Mouse (Mus musculus): Measurements from ENCODE around the gene Lsm10. TPM values are rescaled to one million over a fixed set of nuclear protein-coding genes. Genes with fewer than 3 reads are reported as not detected.

Gene Lsm10
- total and polyA plus RNA-seq, 3 experiments, result 12.6 to 39.3 (median 37.9) TPM

DNA sequence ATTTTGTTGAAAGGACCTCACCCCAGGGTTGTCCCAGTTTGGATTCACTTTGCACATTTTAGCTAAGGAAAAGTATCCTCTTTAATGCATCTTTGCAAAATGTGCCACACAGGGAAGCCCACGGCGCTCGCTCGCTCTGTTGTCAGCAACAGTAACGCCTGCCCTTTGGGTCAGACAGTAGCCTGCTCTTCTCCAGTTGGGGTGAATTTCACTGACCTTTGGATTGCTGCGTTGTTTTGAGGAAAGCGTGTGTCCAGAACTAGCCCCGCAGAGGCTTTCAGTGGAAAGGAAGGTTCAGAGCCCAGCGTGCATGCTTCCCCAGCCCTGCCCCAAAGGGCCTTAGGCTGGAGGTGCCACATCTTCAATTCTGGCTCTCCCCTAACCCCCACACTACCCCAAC is 19.0 kb downstream of the Lsm10 start:
- no peak for ATAC-seq (ENCODE audit: extremely low read depth, insufficient number of reproducible peaks, low FRiP score, poor library complexity, severe bottlenecking)
- TF ChIP-seq CTCF (IDR thresholded peaks at IDR 0.05; ENCODE audit: low read depth, low read length) (no peak), TAL1 (conservative IDR thresholded peaks at IDR 0.05; ENCODE audit: low read depth, low read length) (no peak), GATA2 (IDR thresholded peaks at IDR 0.05; ENCODE audit: borderline replicate concordance, low read depth, low read length) (no peak), GATA1 (IDR thresholded peaks at IDR 0.05; ENCODE audit: borderline replicate concordance, low read length) (no peak)
- H3K4me3 ChIP-seq (ENCODE audit: low read depth, low read length), result no peak overlapping the region
- DNase-seq (ENCODE audit: low spot score), result no peak
- peaks cover 11% of the 10 kb centered on the region for H3K4me1 ChIP-seq (ENCODE audit: insufficient read depth, low read depth, low read length)
- H3K9me3 ChIP-seq (replicated peaks), result no peaks in the 10 kb centered on the region
- H3K36me3 ChIP-seq (replicated peaks), result peaks cover 77% of the 10 kb centered on the region
- no peaks in the 10 kb centered on the region for H3K27me3 ChIP-seq (ENCODE audit: insufficient read depth, low read length)

DNA sequence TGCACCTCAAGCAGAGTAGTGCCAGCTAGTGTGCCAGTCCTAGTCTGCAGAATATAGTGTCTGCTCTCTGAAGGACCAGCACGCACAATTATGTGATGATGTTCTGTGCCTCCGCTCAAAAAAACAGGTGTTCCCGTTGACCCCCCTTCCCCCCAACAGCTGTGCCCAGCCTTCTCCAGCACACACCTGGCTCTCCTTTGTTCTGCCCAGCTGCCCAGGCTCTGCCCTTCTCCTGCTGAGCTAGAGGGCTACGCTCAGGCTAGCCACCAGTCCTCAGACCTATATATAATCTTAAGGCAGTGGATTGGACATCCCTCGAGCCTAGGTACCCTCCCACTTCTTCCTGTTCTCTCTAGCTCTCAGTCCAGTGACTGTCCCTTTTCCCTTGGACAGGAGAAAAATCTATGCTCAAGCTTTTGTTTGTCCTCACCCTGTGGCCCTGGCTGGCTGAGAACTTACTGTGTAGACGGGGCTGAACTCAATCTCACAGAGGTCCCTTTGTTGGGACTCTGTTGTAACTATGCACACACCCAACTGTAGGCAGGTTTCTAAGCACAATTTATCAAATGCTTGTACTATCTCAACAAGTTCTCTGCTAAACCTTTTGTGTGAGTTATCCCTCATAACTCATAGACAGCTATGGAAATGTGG is 19.6 kb downstream of the Lsm10 start:
- Histone ChIP-seq H3K4me1 (ENCODE audit: insufficient read depth, low read depth, low read length) (peaks cover 5% of the 10 kb centered on the region), H3K36me3 (replicated peaks) (peaks cover 79% of the 10 kb centered on the region), H3K4me3 (ENCODE audit: low read depth, low read length) (no peak overlapping the region), H3K27me3 (ENCODE audit: insufficient read depth, low read length) (no peaks in the 10 kb centered on the region), H3K9me3 (replicated peaks) (no peaks in the 10 kb centered on the region)
- DNase-seq (ENCODE audit: low spot score) (no peak), ATAC-seq (ENCODE audit: extremely low read depth, insufficient number of reproducible peaks, low FRiP score, poor library complexity, severe bottlenecking) (no peak)
- TF ChIP-seq CTCF (IDR thresholded peaks at IDR 0.05; ENCODE audit: low read depth, low read length), result no peak
- no peak for TF ChIP-seq GATA1 (IDR thresholded peaks at IDR 0.05; ENCODE audit: borderline replicate concordance, low read length)
- TF ChIP-seq POLR2AphosphoS5 (IDR thresholded peaks at IDR 0.05; ENCODE audit: insufficient replicate concordance, low read depth, low read length), result no peak
- TF ChIP-seq TAL1 (conservative IDR thresholded peaks at IDR 0.05; ENCODE audit: low read depth, low read length), result no peak

DNA sequence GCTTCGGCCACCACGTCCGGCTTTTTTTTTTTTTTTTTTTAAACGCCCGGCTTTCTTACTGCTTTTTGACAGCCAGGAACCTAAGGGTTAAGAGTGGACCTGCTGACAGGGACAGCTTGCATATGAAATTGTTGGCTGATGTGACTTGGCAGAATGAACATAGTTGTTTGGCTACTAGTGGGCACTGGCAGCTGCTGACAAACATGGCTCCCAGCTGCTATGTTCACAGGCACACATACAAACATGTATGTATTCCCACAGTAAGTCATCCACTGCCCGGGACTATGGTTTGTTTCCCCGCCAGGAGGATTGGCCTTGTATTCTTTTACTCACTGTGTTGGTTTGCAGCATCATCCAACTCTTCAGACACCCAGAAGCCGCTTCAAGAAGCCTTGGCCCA is 20.7 kb downstream of the Lsm10 start:
- Histone ChIP-seq H3K27me3 (ENCODE audit: insufficient read depth, low read length) (no peaks in the 10 kb centered on the region), H3K4me3 (ENCODE audit: low read depth, low read length) (no peak overlapping the region), H3K36me3 (replicated peaks) (peaks cover 81% of the 10 kb centered on the region), H3K4me1 (ENCODE audit: insufficient read depth, low read depth, low read length) (peaks cover 2% of the 10 kb centered on the region; the same call in 1 of the 2 replicates), H3K9me3 (replicated peaks) (no peaks in the 10 kb centered on the region)
- DNase-seq (ENCODE audit: low spot score), result no peak
- ATAC-seq (ENCODE audit: extremely low read depth, insufficient number of reproducible peaks, low FRiP score, poor library complexity, severe bottlenecking), result no peak
- TF ChIP-seq POLR2AphosphoS5 (IDR thresholded peaks at IDR 0.05; ENCODE audit: insufficient replicate concordance, low read depth, low read length) (no peak), GATA1 (IDR thresholded peaks at IDR 0.05; ENCODE audit: borderline replicate concordance, low read length) (no peak), GATA2 (IDR thresholded peaks at IDR 0.05; ENCODE audit: borderline replicate concordance, low read depth, low read length) (no peak), CTCF (IDR thresholded peaks at IDR 0.05; ENCODE audit: low read depth, low read length) (no peak), TAL1 (conservative IDR thresholded peaks at IDR 0.05; ENCODE audit: low read depth, low read length) (no peak)

DNA sequence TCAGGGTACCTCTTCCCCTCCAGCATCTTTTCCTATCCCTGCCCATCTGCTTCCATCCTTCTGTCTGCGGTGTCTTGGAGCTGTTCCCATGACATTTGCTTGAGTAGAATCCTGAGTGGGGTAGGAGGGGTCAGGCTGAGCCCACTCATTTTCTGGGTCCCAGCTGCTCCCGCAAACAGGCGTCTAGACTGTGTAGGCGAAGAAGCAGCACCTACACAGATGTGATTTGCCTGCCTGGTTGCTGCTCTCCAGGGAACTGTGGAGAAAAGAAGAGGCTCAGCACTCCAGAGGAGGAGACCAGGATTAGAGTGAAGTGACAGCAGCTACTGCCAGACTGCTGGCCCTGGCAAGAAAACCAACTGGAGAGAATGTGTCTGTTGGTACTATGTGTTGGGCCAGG is 22.2 kb downstream of the Lsm10 start:
- ATAC-seq (ENCODE audit: extremely low read depth, insufficient number of reproducible peaks, low FRiP score, poor library complexity, severe bottlenecking), result no peak
- H3K36me3 ChIP-seq (replicated peaks), result peaks cover 82% of the 10 kb centered on the region

GRCm38 (mm10) chr4:126119051-126119450 is 22.6 kb downstream of the Lsm10 start:
- DNase-seq (ENCODE audit: low spot score) (no peak), ATAC-seq (ENCODE audit: extremely low read depth, insufficient number of reproducible peaks, low FRiP score, poor library complexity, severe bottlenecking) (no peak)
- Histone ChIP-seq H3K36me3 (replicated peaks) (peaks cover 82% of the 10 kb centered on the region), H3K4me1 (ENCODE audit: insufficient read depth, low read depth, low read length) (peaks cover 2% of the 10 kb centered on the region; the same call in 1 of the 2 replicates), H3K9me3 (replicated peaks) (no peaks in the 10 kb centered on the region), H3K4me3 (ENCODE audit: low read depth, low read length) (no peak overlapping the region), H3K27me3 (ENCODE audit: insufficient read depth, low read length) (no peaks in the 10 kb centered on the region)
- no peak for TF ChIP-seq GATA1 (IDR thresholded peaks at IDR 0.05; ENCODE audit: borderline replicate concordance, low read length)
- TF ChIP-seq CTCF (IDR thresholded peaks at IDR 0.05; ENCODE audit: low read depth, low read length), result no peak
- TF ChIP-seq POLR2AphosphoS5 (IDR thresholded peaks at IDR 0.05; ENCODE audit: insufficient replicate concordance, low read depth, low read length), result no peak
- TF ChIP-seq TAL1 (conservative IDR thresholded peaks at IDR 0.05; ENCODE audit: low read depth, low read length), result no peak
- no peak for TF ChIP-seq GATA2 (IDR thresholded peaks at IDR 0.05; ENCODE audit: borderline replicate concordance, low read depth, low read length)

More for the DNA sequence above, 22.2 kb downstream of the Lsm10 start:
- Histone ChIP-seq H3K27me3 (ENCODE audit: insufficient read depth, low read length) (no peaks in the 10 kb centered on the region), H3K4me3 (ENCODE audit: low read depth, low read length) (no peak overlapping the region), H3K9me3 (replicated peaks) (no peaks in the 10 kb centered on the region), H3K4me1 (ENCODE audit: insufficient read depth, low read depth, low read length) (peaks cover 2% of the 10 kb centered on the region; the same call in 1 of the 2 replicates)
- TF ChIP-seq TAL1 (conservative IDR thresholded peaks at IDR 0.05; ENCODE audit: low read depth, low read length) (no peak), POLR2AphosphoS5 (IDR thresholded peaks at IDR 0.05; ENCODE audit: insufficient replicate concordance, low read depth, low read length) (no peak), GATA2 (IDR thresholded peaks at IDR 0.05; ENCODE audit: borderline replicate concordance, low read depth, low read length) (no peak), CTCF (IDR thresholded peaks at IDR 0.05; ENCODE audit: low read depth, low read length) (no peak), GATA1 (IDR thresholded peaks at IDR 0.05; ENCODE audit: borderline replicate concordance, low read length) (no peak)
- DNase-seq (ENCODE audit: low spot score), result no peak

DNA sequence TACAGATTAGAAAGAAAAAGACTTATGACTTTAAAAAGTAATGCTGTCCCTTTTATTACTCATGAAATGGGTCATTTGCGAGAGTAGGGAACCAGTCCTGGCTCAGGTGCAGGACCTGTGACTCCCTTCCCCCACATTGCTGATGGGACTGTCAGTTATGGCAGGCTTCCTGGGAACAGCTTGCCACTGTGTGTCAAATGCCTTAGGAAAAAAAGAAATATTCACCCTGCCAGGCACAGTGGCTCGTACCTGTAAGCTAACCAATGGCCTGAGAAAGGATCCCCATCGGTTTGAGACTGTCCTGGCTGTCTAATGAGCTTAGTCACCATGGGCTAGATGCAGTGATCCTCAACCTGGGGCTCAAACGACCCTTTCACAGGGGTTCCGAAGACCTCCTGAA is 23.6 kb downstream of the Lsm10 start:
- peaks cover 2% of the 10 kb centered on the region; the same call in 1 of the 2 replicates for H3K4me1 ChIP-seq (ENCODE audit: insufficient read depth, low read depth, low read length)
- H3K36me3 ChIP-seq (replicated peaks), result peaks cover 83% of the 10 kb centered on the region

More for the DNA sequence above, 23.6 kb downstream of the Lsm10 start:
- no peak overlapping the region for H3K4me3 ChIP-seq (ENCODE audit: low read depth, low read length)
- H3K27me3 ChIP-seq (ENCODE audit: insufficient read depth, low read length), result no peaks in the 10 kb centered on the region
- no peak for ATAC-seq (ENCODE audit: extremely low read depth, insufficient number of reproducible peaks, low FRiP score, poor library complexity, severe bottlenecking)
- no peak for DNase-seq (ENCODE audit: low spot score)
- TF ChIP-seq POLR2AphosphoS5 (IDR thresholded peaks at IDR 0.05; ENCODE audit: insufficient replicate concordance, low read depth, low read length), result no peak
- TF ChIP-seq GATA1 (IDR thresholded peaks at IDR 0.05; ENCODE audit: borderline replicate concordance, low read length), result no peak
- no peaks in the 10 kb centered on the region for H3K9me3 ChIP-seq (replicated peaks)
